Mouse (Mus musculus): Measurements from ENCODE around the gene Sec16b.

GRCm38 (mm10) chr1:157470761-157471386 lies 35.7 kb upstream of the Sec16b start:
- no peak for TF ChIP-seq CTCF (IDR thresholded peaks at IDR 0.05; ENCODE audit: control insufficient read depth, insufficient read depth, low read length)
- TF ChIP-seq POLR2A (IDR thresholded peaks at IDR 0.05; ENCODE audit: borderline replicate concordance, control insufficient read depth, low read depth, low read length) = no peak
